Mouse (Mus musculus) heart, postnatal 0 days (tissue): ENCODE measurements around the gene Etv4. TPM values are rescaled to one million over a fixed set of nuclear protein-coding genes. Genes with fewer than 3 reads are reported as not detected.

Source experiments
- ATAC-seq: fragments of 200-750 bp; cut with Nextera tagmentation; 2 replicates; pipeline ENCODE4 v1.8.0; 2017; ENCODE audit warnings: low read depth, moderate number of reproducible peaks, moderate library complexity; ENCODE audit not compliant: insufficient read depth
- DNase-seq: peaks from one replicate; pipeline ENCODE4 v3.0.0-alpha.2; 2016; ENCODE audit warnings: low spot score
- H3K27ac ChIP-seq: fragments of 300-500 bp; sonication (generic); 2 replicates; pipeline ENCODE4 v1.5.1; 2014; ENCODE audit warnings: low read depth, mild to moderate bottlenecking
- H3K27me3 ChIP-seq: fragments of 300-500 bp; sonication (generic); 2 replicates; pipeline ENCODE4 v1.6.1; 2014; ENCODE audit warnings: low read length, mixed read lengths; ENCODE audit not compliant: control insufficient read depth, insufficient read depth
- H3K36me3 ChIP-seq: fragments of 300-500 bp; sonication (generic); replicated peaks from 2 replicates; pipeline ENCODE4 v1.6.1; 2014; ENCODE audit warnings: low read length, mixed read lengths; ENCODE audit not compliant: control insufficient read depth, insufficient read depth
- H3K4me1 ChIP-seq: fragments of 300-500 bp; sonication (generic); 2 replicates; pipeline ENCODE4 v1.6.1; 2014; ENCODE audit warnings: antibody characterized with exemption; ENCODE audit not compliant: control insufficient read depth, insufficient read depth
- H3K4me2 ChIP-seq: fragments of 300-500 bp; sonication (generic); 2 replicates; pipeline ENCODE4 v1.6.1; 2014; ENCODE audit warnings: low read depth, mild to moderate bottlenecking, low read length, moderate library complexity
- H3K4me3 ChIP-seq: fragments of 300-500 bp; sonication (generic); 2 replicates; pipeline ENCODE4 v1.5.1; 2014; ENCODE audit warnings: low read depth, low read length
- H3K9ac ChIP-seq: fragments of 300-500 bp; sonication (generic); replicated peaks from 2 replicates; pipeline ENCODE4 v1.6.1; 2014; ENCODE audit warnings: low read depth, low read length, mixed read lengths
- H3K9me3 ChIP-seq: fragments of 300-500 bp; sonication (generic); replicated peaks from 2 replicates; pipeline ENCODE4 v1.6.1; 2016; ENCODE audit warnings: low read length; ENCODE audit not compliant: control insufficient read depth
- CTCF ChIP-seq: IDR thresholded peaks from 2 replicates; pipeline ENCODE4 v1.5.1; 2016; ENCODE audit warnings: antibody characterized with exemption, control low read depth, low read depth
- EP300 ChIP-seq: IDR thresholded peaks from 2 replicates; pipeline ENCODE4 v1.6.1; 2016; ENCODE audit warnings: antibody characterized with exemption, low read depth
- WGBS: fragments of 180-500 bp; shearing (Covaris S2); extraction: QIAGEN DNeasy Blood & Tissue Kit; methylation state at CpG from one replicate; pipeline ENCODE4 v1.1.7; 2014; 5-methylcytosine and 5-hydroxymethylcytosine counted together
- polyA plus RNA-seq: library from polyadenylated mRNA; unstranded; fragments of >200 nt; fragmentation: Nextera tagmentation; extraction: Ambion mirVana; gene quantifications from 2 replicates; pipeline ENCODE4 v1.2.1, GENCODE M21; 2015
- total RNA-seq: library from RNA; depleted of rRNA; stranded (reverse); fragments of >200 nt; gene quantifications from 2 replicates; pipeline ENCODE4 v1.2.3, GENCODE M21; 2014; ENCODE audit warnings: low replicate concordance

Gene Etv4
- total and polyA plus RNA-seq, 2 experiments from 2014 or later = 2.2 to 5.2 TPM

- Histone ChIP-seq H3K36me3 (peaks cover 89% of the 10 kb centered on the region), H3K27me3 (no peaks in the 10 kb centered on the region), H3K4me3 (no peak overlapping the region), H3K9me3 (no peaks in the 10 kb centered on the region), H3K4me1 (no peaks in the 10 kb centered on the region), H3K9ac (no peak overlapping the region), H3K4me2 (no peak overlapping the region), H3K27ac (no peak overlapping the region)
- peak; percentile 77 for DNase-seq
- 48% methylated on average over 7 of the region's 7 CpGs for WGBS
- TF ChIP-seq EP300 = no peak
- TF ChIP-seq CTCF = peak; percentile 81
- ATAC-seq = no peak
Observed at GRCm38 (mm10) chr11:101763723-101764122, 21.4 kb downstream of the Etv4 start.

- no peak for ATAC-seq
- Histone ChIP-seq H3K9ac (no peak overlapping the region), H3K36me3 (peaks cover 87% of the 10 kb centered on the region), H3K27ac (no peak overlapping the region), H3K27me3 (no peaks in the 10 kb centered on the region), H3K4me1 (no peaks in the 10 kb centered on the region), H3K4me3 (no peak overlapping the region), H3K4me2 (no peak overlapping the region), H3K9me3 (no peaks in the 10 kb centered on the region)
- WGBS = 91% methylated on average over 3 of the region's 3 CpGs
- DNase-seq = no peak
- TF ChIP-seq CTCF = no peak
- no peak for TF ChIP-seq EP300
Observed at GRCm38 (mm10) chr11:101759530-101759929, 25.6 kb downstream of the Etv4 start.

GRCm38 (mm10) chr11:101758431-101758830, 26.7 kb downstream of the Etv4 start:
- no peak overlapping the region for H3K4me2 ChIP-seq
- no peak overlapping the region for H3K9ac ChIP-seq
- H3K36me3 ChIP-seq = peaks cover 90% of the 10 kb centered on the region
- H3K27ac ChIP-seq = no peak overlapping the region
- ATAC-seq (no peak), DNase-seq (no peak)
- H3K9me3 ChIP-seq = no peaks in the 10 kb centered on the region
- TF ChIP-seq CTCF = no peak
- TF ChIP-seq EP300 = no peak
- 59% methylated on average over 5 of the region's 5 CpGs for WGBS
- H3K27me3 ChIP-seq = no peaks in the 10 kb centered on the region
- no peaks in the 10 kb centered on the region for H3K4me1 ChIP-seq
- no peak overlapping the region for H3K4me3 ChIP-seq

GRCm38 (mm10) chr11:101757366-101757765, 27.8 kb downstream of the Etv4 start:
- peak; percentile 24; the same call in 1 of the 2 replicates for ATAC-seq
- H3K4me2 ChIP-seq = no peak overlapping the region
- H3K27me3 ChIP-seq = no peaks in the 10 kb centered on the region
- H3K4me1 ChIP-seq = no peaks in the 10 kb centered on the region
- H3K36me3 ChIP-seq = peaks cover 92% of the 10 kb centered on the region
- TF ChIP-seq EP300 (no peak), CTCF (no peak)
- H3K4me3 ChIP-seq = no peak overlapping the region
- peak; percentile 28 for DNase-seq
- no peaks in the 10 kb centered on the region for H3K9me3 ChIP-seq
- H3K9ac ChIP-seq = no peak overlapping the region
- peak overlapping the region; percentile 43 for H3K27ac ChIP-seq
- WGBS = 72% methylated on average over 8 of the region's 8 CpGs

GRCm38 (mm10) chr11:101756616-101757015, 28.6 kb downstream of the Etv4 start:
- H3K9ac ChIP-seq = no peak overlapping the region
- TF ChIP-seq EP300 (no peak), CTCF (no peak)
- H3K27me3 ChIP-seq = no peaks in the 10 kb centered on the region
- no peak overlapping the region for H3K27ac ChIP-seq
- no peaks in the 10 kb centered on the region for H3K9me3 ChIP-seq
- H3K4me3 ChIP-seq = no peak overlapping the region
- DNase-seq (no peak), ATAC-seq (no peak)
- peaks cover 92% of the 10 kb centered on the region for H3K36me3 ChIP-seq
- H3K4me1 ChIP-seq = no peaks in the 10 kb centered on the region
- WGBS = 90% methylated on average over 8 of the region's 8 CpGs
- H3K4me2 ChIP-seq = no peak overlapping the region

- Histone ChIP-seq H3K27me3 (no peaks in the 10 kb centered on the region), H3K27ac (peak overlapping the region; percentile 73), H3K4me1 (peaks cover 12% of the 10 kb centered on the region), H3K9ac (peak overlapping the region; percentile 87), H3K36me3 (peaks cover 42% of the 10 kb centered on the region), H3K4me2 (peak overlapping the region; percentile 90), H3K9me3 (no peaks in the 10 kb centered on the region), H3K4me3 (peak overlapping the region; percentile 78)
- ATAC-seq (no peak), DNase-seq (no peak)
- TF ChIP-seq EP300 (no peak), CTCF (no peak)
- 22% methylated on average over 9 of the region's 9 CpGs for WGBS
Observed at GRCm38 (mm10) chr11:101733596-101733995, 51.6 kb downstream of the Etv4 start.
